Mouse (Mus musculus): ENCODE measurements around the gene Scd3. TPM values are rescaled to one million over a fixed set of nuclear protein-coding genes. Genes with fewer than 3 reads are reported as not detected.

Gene Scd3
- polyA plus RNA-seq, 1 experiment from 2014 or later, result 0.19 TPM

DNA sequence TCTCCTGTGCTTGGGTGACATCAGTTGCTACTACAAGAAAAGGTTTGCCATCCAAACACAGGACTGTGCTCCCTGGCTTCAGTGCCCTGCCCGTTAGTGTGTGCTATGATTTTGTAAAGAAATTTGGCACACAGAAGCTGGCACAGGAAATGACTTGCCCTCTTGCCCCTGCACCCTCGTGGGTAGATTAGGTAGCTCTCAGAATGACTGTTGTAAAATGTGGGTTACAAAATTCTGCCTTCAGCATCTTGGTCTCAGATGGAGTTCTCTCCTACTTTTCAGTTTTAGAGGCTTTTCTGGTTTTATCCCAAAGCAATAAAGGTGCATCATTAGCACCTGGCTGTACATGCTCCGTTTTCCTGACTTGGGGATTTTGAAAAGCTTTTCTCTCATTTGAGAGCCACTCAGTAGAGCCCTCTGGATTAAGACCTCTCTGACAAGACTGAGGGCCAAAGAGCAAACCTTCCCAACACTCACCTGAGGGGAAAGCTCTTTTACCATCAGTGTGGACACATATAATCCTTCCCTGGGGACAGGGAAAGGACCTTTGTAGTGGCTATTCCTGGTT, 15.0 kb downstream of the Scd3 start:
- no peaks in the 10 kb centered on the region for H3K27me3 ChIP-seq (replicated peaks; ENCODE audit: control insufficient read depth, insufficient read depth, low read length)
- DNase-seq (ENCODE audit: low spot score), result no peak
- H3K4me3 ChIP-seq (ENCODE audit: low read depth, low read length), result no peak overlapping the region
- H3K4me2 ChIP-seq (ENCODE audit: low read length), result no peak overlapping the region
- H3K9ac ChIP-seq (ENCODE audit: low read length), result no peak overlapping the region
- no peaks in the 10 kb centered on the region for H3K9me3 ChIP-seq (ENCODE audit: control insufficient read depth, low read length)
- no peaks in the 10 kb centered on the region for H3K4me1 ChIP-seq (replicated peaks; ENCODE audit: control insufficient read depth, insufficient read depth, low read length)
- WGBS, result 67% methylated on average over 3 of the region's 3 CpGs
- H3K27ac ChIP-seq (ENCODE audit: low read depth), result no peak overlapping the region
- no peak for ATAC-seq (replicated peaks; ENCODE audit: low FRiP score, low TSS enrichment, low read depth)
- no peaks in the 10 kb centered on the region for H3K36me3 ChIP-seq (ENCODE audit: control insufficient read depth, insufficient read depth, low read length)

DNA sequence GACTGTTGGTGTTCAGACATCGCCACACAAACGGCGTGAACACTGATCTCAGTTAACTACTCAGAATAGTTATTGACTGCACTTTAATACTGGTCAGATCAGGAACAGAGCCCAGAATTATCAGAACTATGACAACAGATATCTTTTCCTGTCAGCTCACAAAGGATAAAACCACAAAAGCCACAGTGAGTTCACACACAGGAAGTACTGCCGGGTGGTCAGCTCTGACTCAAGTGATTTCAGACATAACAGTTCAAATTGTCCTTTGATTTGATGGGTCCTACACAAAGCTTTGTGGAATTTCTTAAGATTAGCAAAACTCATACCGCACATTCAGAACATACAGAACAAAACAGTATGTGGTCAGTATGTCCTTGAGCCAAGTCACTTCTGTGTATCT, 22.7 kb downstream of the Scd3 start:
- DNase-seq (ENCODE audit: low spot score), result no peak
- Histone ChIP-seq H3K27me3 (replicated peaks; ENCODE audit: control insufficient read depth, insufficient read depth, low read length) (no peaks in the 10 kb centered on the region), H3K9ac (ENCODE audit: low read length) (no peak overlapping the region), H3K27ac (ENCODE audit: low read depth) (no peak overlapping the region), H3K36me3 (ENCODE audit: control insufficient read depth, insufficient read depth, low read length) (no peaks in the 10 kb centered on the region), H3K9me3 (ENCODE audit: control insufficient read depth, low read length) (no peaks in the 10 kb centered on the region), H3K4me3 (ENCODE audit: low read depth, low read length) (no peak overlapping the region), H3K4me1 (replicated peaks; ENCODE audit: control insufficient read depth, insufficient read depth, low read length) (no peaks in the 10 kb centered on the region), H3K4me2 (ENCODE audit: low read length) (no peak overlapping the region)
- 86% methylated on average over 5 of the region's 5 CpGs for WGBS
- ATAC-seq (replicated peaks; ENCODE audit: low FRiP score, low TSS enrichment, low read depth), result no peak

DNA sequence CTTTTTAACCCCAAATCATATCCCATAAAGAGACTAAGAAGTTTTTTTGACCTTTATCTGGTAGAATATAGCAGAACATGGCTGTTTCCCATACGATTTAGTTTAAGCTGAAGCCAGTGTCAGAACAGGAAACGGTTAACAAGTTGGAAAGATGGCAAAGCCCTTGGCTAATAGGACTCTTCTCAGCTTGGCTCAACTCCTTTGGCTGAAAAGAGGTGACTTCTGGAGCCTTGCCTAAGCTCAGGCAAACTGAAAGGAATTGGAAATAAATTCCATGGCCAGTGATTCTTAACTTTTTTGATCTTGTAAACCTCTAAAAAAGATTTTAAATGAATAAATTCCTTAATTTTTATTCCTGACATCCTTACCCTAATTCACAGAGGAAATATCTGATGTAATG, 26.7 kb downstream of the Scd3 start:
- WGBS, result 55% methylated on average over 2 of the region's 2 CpGs
- H3K4me3 ChIP-seq (ENCODE audit: low read depth, low read length), result no peak overlapping the region
- no peak for DNase-seq (ENCODE audit: low spot score)
- no peak overlapping the region for H3K9ac ChIP-seq (ENCODE audit: low read length)
- H3K9me3 ChIP-seq (ENCODE audit: control insufficient read depth, low read length), result no peaks in the 10 kb centered on the region
- ATAC-seq (replicated peaks; ENCODE audit: low FRiP score, low TSS enrichment, low read depth), result no peak
- H3K27me3 ChIP-seq (replicated peaks; ENCODE audit: control insufficient read depth, insufficient read depth, low read length), result no peaks in the 10 kb centered on the region
- H3K36me3 ChIP-seq (ENCODE audit: control insufficient read depth, insufficient read depth, low read length), result no peaks in the 10 kb centered on the region
- no peaks in the 10 kb centered on the region for H3K4me1 ChIP-seq (replicated peaks; ENCODE audit: control insufficient read depth, insufficient read depth, low read length)
- H3K4me2 ChIP-seq (ENCODE audit: low read length), result no peak overlapping the region
- no peak overlapping the region for H3K27ac ChIP-seq (ENCODE audit: low read depth)

DNA sequence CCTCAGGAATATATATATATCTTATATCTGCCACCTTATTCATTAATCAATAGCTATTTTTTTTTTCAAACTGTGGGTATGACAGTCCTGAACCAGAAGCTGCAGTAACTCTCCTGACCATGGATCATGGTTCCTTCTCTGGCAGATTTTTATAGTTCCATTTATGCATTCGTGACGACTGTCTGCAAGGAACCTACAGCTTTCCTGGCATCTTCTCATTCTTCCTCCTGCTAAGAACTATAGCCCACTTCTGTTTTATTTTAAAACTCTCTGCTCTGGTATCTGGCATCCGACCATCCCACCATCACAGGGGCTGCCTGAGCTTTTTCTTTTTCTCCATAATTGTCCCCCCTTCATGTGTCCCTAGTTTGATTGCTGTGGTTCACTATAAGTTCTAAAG, 27.1 kb downstream of the Scd3 start:
- no peak overlapping the region for H3K27ac ChIP-seq (ENCODE audit: low read depth)
- H3K4me2 ChIP-seq (ENCODE audit: low read length), result no peak overlapping the region
- DNase-seq (ENCODE audit: low spot score), result no peak
- no peak overlapping the region for H3K4me3 ChIP-seq (ENCODE audit: low read depth, low read length)
- H3K36me3 ChIP-seq (ENCODE audit: control insufficient read depth, insufficient read depth, low read length), result no peaks in the 10 kb centered on the region
- WGBS, result 71% methylated on average over 3 of the region's 3 CpGs
- no peaks in the 10 kb centered on the region for H3K9me3 ChIP-seq (ENCODE audit: control insufficient read depth, low read length)
- H3K4me1 ChIP-seq (replicated peaks; ENCODE audit: control insufficient read depth, insufficient read depth, low read length), result no peaks in the 10 kb centered on the region
- no peaks in the 10 kb centered on the region for H3K27me3 ChIP-seq (replicated peaks; ENCODE audit: control insufficient read depth, insufficient read depth, low read length)
- no peak for ATAC-seq (replicated peaks; ENCODE audit: low FRiP score, low TSS enrichment, low read depth)
- H3K9ac ChIP-seq (ENCODE audit: low read length), result no peak overlapping the region

DNA sequence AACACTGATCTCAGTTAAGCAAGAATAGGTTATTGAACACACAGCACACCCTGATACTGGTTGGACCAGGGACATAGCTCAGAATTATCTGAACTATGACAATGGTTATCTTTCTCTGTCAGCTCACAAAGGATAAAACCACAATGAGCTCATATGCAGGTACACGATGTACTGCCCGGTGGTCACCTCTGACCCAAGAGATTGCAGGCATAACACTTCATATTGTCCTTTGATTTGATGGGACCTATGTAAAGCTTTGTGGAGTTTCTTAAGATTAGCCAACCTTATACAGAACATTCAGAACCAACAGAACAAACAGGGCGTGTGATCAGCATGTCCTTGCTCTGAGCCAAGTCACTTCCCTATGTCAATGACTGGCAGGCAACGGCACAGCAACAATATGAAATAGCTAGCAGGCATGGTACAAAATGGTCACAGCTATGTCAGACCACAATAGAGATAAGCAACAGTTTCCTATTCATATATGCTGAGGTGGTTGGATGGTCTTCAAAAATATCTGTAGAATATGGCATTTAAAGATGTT, 28.6 kb downstream of the Scd3 start:
- Histone ChIP-seq H3K4me1 (replicated peaks; ENCODE audit: control insufficient read depth, insufficient read depth, low read length) (no peaks in the 10 kb centered on the region), H3K4me3 (ENCODE audit: low read depth, low read length) (no peak overlapping the region), H3K27ac (ENCODE audit: low read depth) (no peak overlapping the region), H3K27me3 (replicated peaks; ENCODE audit: control insufficient read depth, insufficient read depth, low read length) (no peaks in the 10 kb centered on the region), H3K9ac (ENCODE audit: low read length) (no peak overlapping the region), H3K9me3 (ENCODE audit: control insufficient read depth, low read length) (no peaks in the 10 kb centered on the region), H3K4me2 (ENCODE audit: low read length) (no peak overlapping the region), H3K36me3 (ENCODE audit: control insufficient read depth, insufficient read depth, low read length) (no peaks in the 10 kb centered on the region)
- no peak for ATAC-seq (replicated peaks; ENCODE audit: low FRiP score, low TSS enrichment, low read depth)
- no peak for DNase-seq (ENCODE audit: low spot score)
- WGBS, result 87% methylated on average over 4 of the region's 4 CpGs

DNA sequence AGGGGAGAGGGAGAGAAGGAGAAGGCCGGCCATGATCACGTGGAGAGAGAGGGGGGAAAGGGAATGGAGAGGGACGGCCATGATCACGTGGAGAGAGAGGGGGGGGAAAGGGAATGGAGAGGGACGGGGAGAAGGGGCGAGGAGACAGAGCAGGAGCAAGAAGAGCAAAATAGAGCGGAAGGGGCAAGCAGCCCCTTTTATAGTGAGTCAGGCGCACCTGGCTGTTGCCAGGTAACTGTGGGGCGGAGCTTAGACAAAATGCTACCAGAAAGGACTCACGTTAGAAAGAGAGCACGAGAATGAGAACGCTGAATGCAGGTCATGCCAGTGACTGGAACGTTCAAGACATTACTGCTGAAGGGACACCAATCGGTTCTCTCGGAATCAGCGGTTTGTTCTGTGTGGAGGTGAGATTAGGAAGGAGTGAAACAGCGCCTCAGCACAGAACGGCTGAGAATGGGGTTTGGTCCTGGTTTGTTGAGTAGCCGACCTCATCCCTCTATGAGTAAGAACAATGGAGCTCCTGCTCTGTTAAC, 34.5 kb downstream of the Scd3 start:
- H3K36me3 ChIP-seq (ENCODE audit: control insufficient read depth, insufficient read depth, low read length), result no peaks in the 10 kb centered on the region
- peak overlapping the region; percentile 23 for H3K4me3 ChIP-seq (ENCODE audit: low read depth, low read length)
- no peaks in the 10 kb centered on the region for H3K9me3 ChIP-seq (ENCODE audit: control insufficient read depth, low read length)
- WGBS, result 11% methylated on average over 19 of the region's 19 CpGs
- ATAC-seq (replicated peaks; ENCODE audit: low FRiP score, low TSS enrichment, low read depth), result no peak; the same call in 1 of the 2 replicates
- H3K4me1 ChIP-seq (replicated peaks; ENCODE audit: control insufficient read depth, insufficient read depth, low read length), result 0 out of 2 replicates have a peak, but pooled peaks cover 2% of the 10 kb centered on the region
- no peaks in the 10 kb centered on the region for H3K27me3 ChIP-seq (replicated peaks; ENCODE audit: control insufficient read depth, insufficient read depth, low read length)
- H3K27ac ChIP-seq (ENCODE audit: low read depth), result no peak overlapping the region
- peak; percentile 60 for DNase-seq (ENCODE audit: low spot score)
- H3K4me2 ChIP-seq (ENCODE audit: low read length), result peak overlapping the region; percentile 48
- no peak overlapping the region for H3K9ac ChIP-seq (ENCODE audit: low read length)

DNA sequence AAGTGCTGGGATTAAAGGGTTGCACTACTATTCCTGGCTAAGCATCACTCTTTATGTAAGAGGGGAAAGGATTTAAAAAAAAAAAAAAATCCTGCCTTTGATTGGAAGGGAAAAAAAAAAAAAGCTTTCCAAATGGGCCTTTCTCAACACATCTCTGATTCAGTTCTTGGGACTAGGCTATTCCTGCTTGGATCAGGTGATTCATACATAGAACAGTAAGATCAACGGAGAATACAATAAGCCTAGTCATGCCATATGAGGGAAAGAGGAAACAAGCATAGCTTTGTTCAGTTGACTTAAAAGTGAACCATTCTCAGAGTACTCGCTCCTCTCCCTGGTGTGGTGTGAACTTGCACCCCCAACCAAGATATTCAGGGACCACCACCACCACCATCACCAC, 35.8 kb downstream of the Scd3 start:
- Histone ChIP-seq H3K4me2 (ENCODE audit: low read length) (no peak overlapping the region), H3K9ac (ENCODE audit: low read length) (no peak overlapping the region), H3K27ac (ENCODE audit: low read depth) (no peak overlapping the region), H3K9me3 (ENCODE audit: control insufficient read depth, low read length) (no peaks in the 10 kb centered on the region), H3K27me3 (replicated peaks; ENCODE audit: control insufficient read depth, insufficient read depth, low read length) (no peaks in the 10 kb centered on the region), H3K4me1 (replicated peaks; ENCODE audit: control insufficient read depth, insufficient read depth, low read length) (0 out of 2 replicates have a peak, but pooled peaks cover 2% of the 10 kb centered on the region), H3K36me3 (ENCODE audit: control insufficient read depth, insufficient read depth, low read length) (no peaks in the 10 kb centered on the region), H3K4me3 (ENCODE audit: low read depth, low read length) (no peak overlapping the region)
- ATAC-seq (replicated peaks; ENCODE audit: low FRiP score, low TSS enrichment, low read depth) (no peak), DNase-seq (ENCODE audit: low spot score) (no peak)
- WGBS, result 84% methylated on average over 2 of the region's 2 CpGs

DNA sequence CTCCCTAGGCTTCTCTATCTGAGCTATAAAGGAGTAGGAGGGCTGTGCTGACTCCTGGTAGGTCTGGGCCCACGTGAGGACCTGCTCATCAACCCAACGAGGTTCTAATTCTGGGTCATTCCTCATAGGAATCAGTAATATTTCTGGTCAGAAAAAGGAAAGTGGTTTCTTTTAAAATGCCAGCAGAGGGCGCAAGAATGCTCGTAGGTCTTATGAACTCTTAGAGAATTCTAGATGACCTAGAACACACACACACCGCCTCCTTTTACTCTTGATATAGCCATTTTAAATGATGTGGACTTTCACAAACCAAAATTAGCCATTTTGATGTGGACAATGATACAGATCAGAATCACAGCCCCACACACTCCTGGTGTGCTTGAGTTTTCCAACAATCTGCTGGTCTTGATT, 42.7 kb downstream of the Scd3 start:
- DNase-seq (ENCODE audit: low spot score) (peak; percentile 61), ATAC-seq (replicated peaks; ENCODE audit: low FRiP score, low TSS enrichment, low read depth) (no peak)
- H3K27ac ChIP-seq (ENCODE audit: low read depth), result no peak overlapping the region

More for the DNA sequence above, 42.7 kb downstream of the Scd3 start:
- 7% methylated on average over 5 of the region's 5 CpGs for WGBS
- H3K27me3 ChIP-seq (replicated peaks; ENCODE audit: control insufficient read depth, insufficient read depth, low read length), result no peaks in the 10 kb centered on the region
- no peaks in the 10 kb centered on the region for H3K36me3 ChIP-seq (ENCODE audit: control insufficient read depth, insufficient read depth, low read length)
- no peak overlapping the region for H3K9ac ChIP-seq (ENCODE audit: low read length)
- peaks cover 17% of the 10 kb centered on the region; the same call in 1 of the 2 replicates for H3K4me1 ChIP-seq (replicated peaks; ENCODE audit: control insufficient read depth, insufficient read depth, low read length)
- H3K4me3 ChIP-seq (ENCODE audit: low read depth, low read length), result no peak overlapping the region
- H3K9me3 ChIP-seq (ENCODE audit: control insufficient read depth, low read length), result no peaks in the 10 kb centered on the region
- peak overlapping the region; percentile 81 for H3K4me2 ChIP-seq (ENCODE audit: low read length)
